Comparison of ENCODE assay signal across 1 mouse cellular context in genomic region chr7:141193348-141193856, GRCm38 (mm10).
A peak's percentile ranks its signal among the peaks of the same experiment; 100 is the strongest.
TF ChIP-seq lines count a peak whose summit lies in the region.

No protein-coding gene starts in this region.

TF ChIP-seq in CH12.LX, 34 proteins besides CTCF, POLR2A, EP300 and RAD21 (continued from another document):
- peak; percentile 58; the same call in 1 of the 2 replicates for TF ChIP-seq UBTF (IDR thresholded peaks at IDR 0.05; ENCODE audit: low read depth, low read length)
- no peak for TF ChIP-seq MEF2A (IDR thresholded peaks at IDR 0.05; ENCODE audit: borderline replicate concordance, low read depth, low read length)
